In genomic region chr14:48196804-48197203, GRCm38 (mm10) we compare ENCODE assay signal across 14 mouse cellular contexts.
DNase-seq lines count a peak whose midpoint lies in the region; ATAC-seq and TF ChIP-seq lines count a peak whose summit lies in the region.
"Had no signal": no experiment of that assay in that cellular context is flagged by ENCODE, and none has a peak within 500 bp of the region (broad histone marks: within the 10 kb centered on the region; RNA-seq: fewer than 3 reads in every experiment).

No protein-coding gene starts in this region.

- no peak for DNase-seq in forebrain, postnatal 0 days
- peak; percentile 54 for DNase-seq in hindbrain, postnatal 0 days (ENCODE audit: low spot score)
- DNase-seq in neural tube, embryonic 10.5 days (ENCODE audit: extremely low spot score, low spot score) = no peak
- no peak for DNase-seq in adrenal gland, postnatal 14 days
- DNase-seq: adrenal gland, postnatal 36 days; cerebellum, adult 8-10 months; gastrocnemius, postnatal 14 days; heart, postnatal 36 days; liver, embryonic 13.5 days; right cerebral cortex, postnatal 25 days had no signal

- no peaks in the 10 kb centered on the region for H3K27me3 ChIP-seq in forebrain, embryonic 13.5 days
- no peaks in the 10 kb centered on the region for H3K27me3 ChIP-seq in forebrain, postnatal 0 days (ENCODE audit: insufficient read depth, low read length)
- H3K27me3 ChIP-seq in hindbrain, postnatal 0 days (ENCODE audit: insufficient read depth, low read length) = no peaks in the 10 kb centered on the region
- H3K27me3 ChIP-seq in hindbrain, embryonic 13.5 days = no peaks in the 10 kb centered on the region
- H3K27me3 ChIP-seq in neural tube, embryonic 13.5 days = no peaks in the 10 kb centered on the region
- no peaks in the 10 kb centered on the region for H3K27me3 ChIP-seq in neural tube, embryonic 14.5 days (ENCODE audit: control insufficient read depth, insufficient read depth, low read length)
- H3K27me3 ChIP-seq: liver, embryonic 13.5 days had no signal

- H3K9me3 ChIP-seq in forebrain, embryonic 13.5 days (replicated peaks) = no peaks in the 10 kb centered on the region
- H3K9me3 ChIP-seq in forebrain, postnatal 0 days (ENCODE audit: low read length) = no peaks in the 10 kb centered on the region
- H3K9me3 ChIP-seq in hindbrain, postnatal 0 days (ENCODE audit: low read length) = no peaks in the 10 kb centered on the region
- H3K9me3 ChIP-seq in hindbrain, embryonic 13.5 days = no peaks in the 10 kb centered on the region
- H3K9me3 ChIP-seq in neural tube, embryonic 13.5 days = no peaks in the 10 kb centered on the region
- no peaks in the 10 kb centered on the region for H3K9me3 ChIP-seq in neural tube, embryonic 14.5 days (ENCODE audit: control insufficient read depth, low read length)
- H3K9me3 ChIP-seq: liver, embryonic 13.5 days had no signal

- 18% methylated on average over 5 of the region's 5 CpGs for WGBS in forebrain, embryonic 13.5 days
- 17% methylated on average over 5 of the region's 5 CpGs for WGBS in forebrain, postnatal 0 days
- 38% methylated on average over 5 of the region's 5 CpGs for WGBS in hindbrain, postnatal 0 days
- 57% methylated on average over 5 of the region's 5 CpGs for WGBS in hindbrain, embryonic 13.5 days
- 53% methylated on average over 5 of the region's 5 CpGs for WGBS in neural tube, embryonic 13.5 days
- WGBS in neural tube, embryonic 14.5 days = 46% methylated on average over 5 of the region's 5 CpGs

- ATAC-seq in forebrain, embryonic 13.5 days = peak; percentile 61; the same call in 1 of the 2 replicates
- no peak for ATAC-seq in forebrain, postnatal 0 days
- ATAC-seq in hindbrain, postnatal 0 days = no peak
- ATAC-seq in hindbrain, embryonic 13.5 days (ENCODE audit: low FRiP score) = no peak
- ATAC-seq in neural tube, embryonic 13.5 days (ENCODE audit: low read depth) = peak; percentile 48; the same call in 1 of the 2 replicates
- ATAC-seq in neural tube, embryonic 14.5 days (ENCODE audit: low read depth) = 0 out of 2 replicates have a peak, but pooled peaks have one; percentile 57

- no peak overlapping the region; the same call in 1 of the 2 replicates for H3K27ac ChIP-seq in forebrain, embryonic 13.5 days
- no peak overlapping the region for H3K27ac ChIP-seq in forebrain, postnatal 0 days (ENCODE audit: low read depth, low read length)
- no peak overlapping the region for H3K27ac ChIP-seq in hindbrain, postnatal 0 days
- H3K27ac ChIP-seq in hindbrain, embryonic 13.5 days = no peak overlapping the region
- H3K27ac ChIP-seq in neural tube, embryonic 13.5 days (replicated peaks) = no peak overlapping the region
- H3K27ac ChIP-seq in neural tube, embryonic 14.5 days (ENCODE audit: low read depth, low read length) = no peak overlapping the region
- H3K27ac ChIP-seq: liver, embryonic 13.5 days had no signal

- H3K4me3 ChIP-seq in forebrain, embryonic 13.5 days = no peak overlapping the region
- no peak overlapping the region for H3K4me3 ChIP-seq in forebrain, postnatal 0 days (ENCODE audit: low read depth, low read length)
- H3K4me3 ChIP-seq in hindbrain, postnatal 0 days (ENCODE audit: low read length) = no peak overlapping the region
- H3K4me3 ChIP-seq in hindbrain, embryonic 13.5 days = no peak overlapping the region
- H3K4me3 ChIP-seq in neural tube, embryonic 13.5 days = no peak overlapping the region
- no peak overlapping the region for H3K4me3 ChIP-seq in neural tube, embryonic 14.5 days (ENCODE audit: low read depth, low read length)
- H3K4me3 ChIP-seq: liver, embryonic 13.5 days had no signal

- H3K36me3 ChIP-seq in forebrain, embryonic 13.5 days (ENCODE audit: poor library complexity, severe bottlenecking) = no peaks in the 10 kb centered on the region
- H3K36me3 ChIP-seq in forebrain, postnatal 0 days (ENCODE audit: insufficient read depth) = no peaks in the 10 kb centered on the region
- no peaks in the 10 kb centered on the region for H3K36me3 ChIP-seq in hindbrain, postnatal 0 days (ENCODE audit: insufficient read depth, low read length)
- no peaks in the 10 kb centered on the region for H3K36me3 ChIP-seq in hindbrain, embryonic 13.5 days
- no peaks in the 10 kb centered on the region for H3K36me3 ChIP-seq in neural tube, embryonic 13.5 days
- H3K36me3 ChIP-seq in neural tube, embryonic 14.5 days (ENCODE audit: control insufficient read depth, insufficient read depth, low read length) = no peaks in the 10 kb centered on the region
- H3K36me3 ChIP-seq: liver, embryonic 13.5 days had no signal

- no peak overlapping the region for H3K4me2 ChIP-seq in forebrain, embryonic 13.5 days
- H3K4me2 ChIP-seq in forebrain, postnatal 0 days (ENCODE audit: low read depth) = no peak overlapping the region
- H3K4me2 ChIP-seq in hindbrain, postnatal 0 days (ENCODE audit: low read depth, low read length) = no peak overlapping the region
- H3K4me2 ChIP-seq in hindbrain, embryonic 13.5 days = no peak overlapping the region
- H3K4me2 ChIP-seq in neural tube, embryonic 13.5 days = no peak overlapping the region
- no peak overlapping the region for H3K4me2 ChIP-seq in neural tube, embryonic 14.5 days (ENCODE audit: low read depth, low read length)
- H3K4me2 ChIP-seq: liver, embryonic 13.5 days had no signal

- no peak for TF ChIP-seq CTCF in forebrain, postnatal 0 days (IDR thresholded peaks at IDR 0.05; ENCODE audit: low read depth)
- no peak for TF ChIP-seq CTCF in hindbrain, postnatal 0 days (IDR thresholded peaks at IDR 0.05; ENCODE audit: low read depth)

- H3K4me1 ChIP-seq in forebrain, embryonic 13.5 days = peaks cover 40% of the 10 kb centered on the region
- H3K4me1 ChIP-seq in forebrain, postnatal 0 days (ENCODE audit: insufficient read depth) = peaks cover 5% of the 10 kb centered on the region; the same call in 1 of the 2 replicates
- peaks cover 13% of the 10 kb centered on the region; the same call in 1 of the 2 replicates for H3K4me1 ChIP-seq in hindbrain, postnatal 0 days (ENCODE audit: insufficient read depth, low read length)
- peaks cover 39% of the 10 kb centered on the region for H3K4me1 ChIP-seq in hindbrain, embryonic 13.5 days (replicated peaks)
- peaks cover 54% of the 10 kb centered on the region for H3K4me1 ChIP-seq in neural tube, embryonic 13.5 days (replicated peaks)
- H3K4me1 ChIP-seq in neural tube, embryonic 14.5 days (ENCODE audit: control insufficient read depth, insufficient read depth, low read length) = peaks cover 16% of the 10 kb centered on the region; the same call in 1 of the 2 replicates

- H3K9ac ChIP-seq in forebrain, embryonic 13.5 days = no peak overlapping the region
- no peak overlapping the region for H3K9ac ChIP-seq in forebrain, postnatal 0 days
- no peak overlapping the region for H3K9ac ChIP-seq in hindbrain, postnatal 0 days (replicated peaks; ENCODE audit: low read length)
- no peak overlapping the region for H3K9ac ChIP-seq in hindbrain, embryonic 13.5 days
- no peak overlapping the region for H3K9ac ChIP-seq in neural tube, embryonic 13.5 days
- no peak overlapping the region for H3K9ac ChIP-seq in neural tube, embryonic 14.5 days (replicated peaks; ENCODE audit: low read depth, low read length)
- H3K9ac ChIP-seq: liver, embryonic 13.5 days had no signal

Comparison
In these comparisons a context has a peak if more than half of its experiments do, and no peak if none do; other contexts are left out.
1. ATAC-seq: peak in forebrain, embryonic 13.5 days (single experiment), neural tube, embryonic 13.5 days (single experiment) and neural tube, embryonic 14.5 days (single experiment); none in forebrain, postnatal 0 days (single experiment), hindbrain, postnatal 0 days (single experiment) and hindbrain, embryonic 13.5 days (single experiment).